Mouse (Mus musculus): ENCODE results near the gene Slc35e2.
A peak's percentile ranks its signal among the peaks of the same experiment; 100 is the strongest.
"Not testable (repeated sequence)": the region's sequence is repeated elsewhere in the genome, so short reads cannot be mapped to it uniquely, and the experiment has no call there.

Gene Slc35e2

GRCm38 (mm10) chr4:155601091-155601996, at the start of gene Slc35e2:
Slc35e2 (plus strand) TSS chr4:155601416.
- DNase-seq: peak; percentile 95

- DNase-seq: no peak
Measured at GRCm38 (mm10) chr4:155552917-155553532, 48.2 kb upstream of the Slc35e2 start.

- no peak for DNase-seq
Measured at GRCm38 (mm10) chr4:155554880-155555279, 46.3 kb upstream of the Slc35e2 start.

- DNase-seq: no peak
Measured at GRCm38 (mm10) chr4:155555464-155555863, 45.8 kb upstream of the Slc35e2 start.

GRCm38 (mm10) chr4:155559454-155559853, 41.8 kb upstream of the Slc35e2 start:
- DNase-seq: no peak

GRCm38 (mm10) chr4:155560932-155561331, 40.3 kb upstream of the Slc35e2 start:
- no peak for DNase-seq

- DNase-seq: no peak
Measured at GRCm38 (mm10) chr4:155561661-155562442, 39.4 kb upstream of the Slc35e2 start, which contains the start of gene Nadk. Nadk (plus strand) TSS chr4:155562378.

- peak; percentile 74 for DNase-seq
Measured at GRCm38 (mm10) chr4:155562725-155563399, 38.4 kb upstream of the Slc35e2 start.

- peak; percentile 98 for DNase-seq
Measured at GRCm38 (mm10) chr4:155563400-155564231, 37.6 kb upstream of the Slc35e2 start.

- DNase-seq: peak; percentile 55
Measured at GRCm38 (mm10) chr4:155564315-155565069, 36.7 kb upstream of the Slc35e2 start.

GRCm38 (mm10) chr4:155566555-155566954, 34.7 kb upstream of the Slc35e2 start:
- DNase-seq: no peak

GRCm38 (mm10) chr4:155568170-155568569, 33.0 kb upstream of the Slc35e2 start:
- DNase-seq: no peak

GRCm38 (mm10) chr4:155568632-155569370, 32.4 kb upstream of the Slc35e2 start:
- DNase-seq: no peak

- no peak for DNase-seq
Measured at GRCm38 (mm10) chr4:155569818-155570217, 31.4 kb upstream of the Slc35e2 start.

GRCm38 (mm10) chr4:155570315-155570714, 30.9 kb upstream of the Slc35e2 start:
- not testable (repeated sequence) for DNase-seq

GRCm38 (mm10) chr4:155571442-155571841, 29.8 kb upstream of the Slc35e2 start:
- DNase-seq: no peak

- no peak for DNase-seq
Measured at GRCm38 (mm10) chr4:155573155-155573554, 28.1 kb upstream of the Slc35e2 start.

- DNase-seq: no peak
Measured at GRCm38 (mm10) chr4:155573876-155574275, 27.3 kb upstream of the Slc35e2 start.

GRCm38 (mm10) chr4:155574931-155575330, 26.3 kb upstream of the Slc35e2 start:
- DNase-seq: no peak

GRCm38 (mm10) chr4:155575521-155575920, 25.7 kb upstream of the Slc35e2 start:
- no peak for DNase-seq

Data from kidney, postnatal 14 days (tissue).